Mouse (Mus musculus): Measurements from ENCODE around the gene Ighmbp2.
A peak's percentile ranks its signal among the peaks of the same experiment; 100 is the strongest.

The Ighmbp2 gene

DNA sequence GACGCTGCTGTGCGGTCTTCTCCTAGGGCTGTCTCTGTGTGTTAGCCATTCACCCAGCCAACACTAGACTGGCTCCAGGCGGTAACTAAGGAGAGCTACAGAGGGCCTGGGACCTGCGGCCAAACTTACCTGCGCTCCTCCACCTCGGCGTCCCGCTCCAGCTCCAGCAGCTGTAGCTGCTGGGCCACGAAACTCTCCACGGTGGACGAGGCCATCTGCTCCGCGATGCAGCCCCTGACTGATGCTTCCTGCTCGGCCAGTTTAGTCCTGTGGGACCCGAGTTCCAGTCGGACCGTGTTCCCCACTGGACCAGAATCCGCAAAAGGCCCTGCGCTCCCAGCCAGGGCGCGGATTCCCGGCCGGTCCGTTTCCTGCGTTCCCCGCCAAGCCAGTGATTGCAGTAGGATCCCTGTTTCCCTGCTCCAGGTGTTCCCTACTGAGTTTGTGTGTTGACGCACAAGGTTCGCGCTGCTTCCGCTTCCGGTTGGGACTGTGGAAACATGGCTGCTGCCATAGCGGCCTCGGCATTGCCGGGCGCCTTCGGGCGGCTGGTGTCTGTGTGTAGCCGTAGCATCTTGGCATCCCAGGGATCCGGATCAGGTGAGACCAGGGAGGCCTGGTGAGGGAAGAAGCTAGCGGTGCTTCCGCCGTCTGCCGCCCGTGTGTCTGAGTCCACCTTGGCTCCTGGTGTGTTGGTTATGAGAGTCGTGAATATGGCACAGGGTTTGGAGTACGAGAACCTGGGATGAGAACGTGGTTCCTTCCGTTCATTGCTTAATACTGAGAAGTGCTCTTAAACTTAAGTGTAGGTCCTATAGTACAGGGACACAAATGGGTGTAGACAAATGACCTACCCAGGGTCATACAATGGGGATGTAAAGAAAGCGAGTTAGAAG is at the start of gene Ighmbp2, which contains the start of gene Mrpl21:
Gene Ighmbp2, minus strand, starts transcription at position 446 of the 896 bp plus-strand sequence.
Gene Mrpl21, plus strand, starts transcription at position 330 of the 896 bp plus-strand sequence.
- H3K36me3 ChIP-seq (ENCODE audit: control insufficient read depth, insufficient read depth, low read length, poor library complexity, severe bottlenecking): no peaks in the 10 kb centered on the region; the same call in none of the 2 replicates

DNA sequence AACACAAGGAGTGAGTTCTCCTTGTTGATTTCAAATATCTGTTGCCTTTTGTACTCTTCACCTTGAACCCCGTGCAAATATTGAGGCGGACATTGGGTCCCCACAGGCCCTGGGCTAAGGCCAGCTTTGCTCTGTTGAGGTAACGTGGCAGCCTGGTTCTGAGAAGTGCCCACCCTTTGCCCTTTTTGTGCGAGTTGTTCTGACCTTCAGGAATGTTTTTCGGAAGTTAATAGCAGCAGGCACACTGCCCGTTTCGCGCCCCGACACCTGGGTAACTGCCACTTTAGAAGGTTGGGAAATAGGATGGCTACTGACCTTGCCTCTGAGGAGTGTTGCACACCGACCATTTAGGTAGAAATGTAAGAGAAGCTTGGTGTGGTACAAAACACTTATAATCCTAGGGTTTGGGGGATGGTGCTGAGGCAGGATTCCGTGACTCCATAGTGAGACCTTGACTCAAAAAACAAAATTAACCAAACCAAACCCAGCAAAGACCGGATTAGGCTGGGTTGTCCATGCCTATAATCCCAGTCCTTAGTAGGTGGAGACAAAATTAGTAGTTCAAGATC is 43.7 kb upstream of the Ighmbp2 start:
- DNase-seq (ENCODE audit: low read depth, low spot score): no peak
- Histone ChIP-seq H3K36me3 (ENCODE audit: control insufficient read depth, insufficient read depth, low read length, poor library complexity, severe bottlenecking) (no peaks in the 10 kb centered on the region; the same call in 1 of the 2 replicates), H3K27me3 (ENCODE audit: control insufficient read depth, insufficient read depth, low read length, poor library complexity, severe bottlenecking) (no peaks in the 10 kb centered on the region)

More for the DNA sequence above, at the start of gene Ighmbp2, which contains the start of gene Mrpl21:
- DNase-seq (ENCODE audit: low read depth, low spot score): peak; percentile 84
- H3K27me3 ChIP-seq (ENCODE audit: control insufficient read depth, insufficient read depth, low read length, poor library complexity, severe bottlenecking): no peaks in the 10 kb centered on the region

DNA sequence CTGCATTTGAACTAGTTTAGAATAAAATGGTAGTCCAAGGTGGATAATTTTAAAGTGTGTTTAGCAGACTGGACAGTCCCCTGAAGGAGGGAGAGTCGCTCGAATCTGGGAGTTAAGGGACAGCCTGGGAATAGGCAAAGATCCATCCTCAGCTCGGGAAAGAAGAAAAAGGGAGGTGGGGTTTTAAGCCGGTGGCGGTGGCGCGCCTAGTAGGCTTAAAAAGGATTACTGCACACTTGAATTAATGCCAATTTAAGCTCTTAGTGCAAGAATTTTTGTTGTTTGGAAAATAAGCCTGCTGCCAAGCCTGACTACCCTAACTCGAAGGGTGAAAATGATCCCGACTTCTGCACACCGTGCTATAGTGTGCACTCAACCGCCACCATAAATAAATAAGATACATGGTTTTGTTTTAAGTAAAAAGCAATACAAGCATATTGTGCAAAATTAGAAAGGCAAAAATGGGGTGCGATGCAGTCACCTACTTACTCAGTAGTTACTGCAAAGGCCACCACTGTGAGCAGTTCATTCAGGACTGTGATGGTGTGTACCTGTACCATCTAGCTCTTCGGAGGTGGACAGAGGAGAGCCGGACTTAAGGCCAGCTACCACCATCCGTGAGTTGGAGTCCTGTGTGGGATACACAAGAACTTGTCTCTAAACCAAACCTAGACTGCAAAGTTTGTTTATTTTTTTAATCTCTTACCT is 43.1 kb upstream of the Ighmbp2 start:
- no peak for DNase-seq (ENCODE audit: low read depth, low spot score)
- Histone ChIP-seq H3K27me3 (ENCODE audit: control insufficient read depth, insufficient read depth, low read length, poor library complexity, severe bottlenecking) (no peaks in the 10 kb centered on the region), H3K36me3 (ENCODE audit: control insufficient read depth, insufficient read depth, low read length, poor library complexity, severe bottlenecking) (no peaks in the 10 kb centered on the region; the same call in 1 of the 2 replicates)

DNA sequence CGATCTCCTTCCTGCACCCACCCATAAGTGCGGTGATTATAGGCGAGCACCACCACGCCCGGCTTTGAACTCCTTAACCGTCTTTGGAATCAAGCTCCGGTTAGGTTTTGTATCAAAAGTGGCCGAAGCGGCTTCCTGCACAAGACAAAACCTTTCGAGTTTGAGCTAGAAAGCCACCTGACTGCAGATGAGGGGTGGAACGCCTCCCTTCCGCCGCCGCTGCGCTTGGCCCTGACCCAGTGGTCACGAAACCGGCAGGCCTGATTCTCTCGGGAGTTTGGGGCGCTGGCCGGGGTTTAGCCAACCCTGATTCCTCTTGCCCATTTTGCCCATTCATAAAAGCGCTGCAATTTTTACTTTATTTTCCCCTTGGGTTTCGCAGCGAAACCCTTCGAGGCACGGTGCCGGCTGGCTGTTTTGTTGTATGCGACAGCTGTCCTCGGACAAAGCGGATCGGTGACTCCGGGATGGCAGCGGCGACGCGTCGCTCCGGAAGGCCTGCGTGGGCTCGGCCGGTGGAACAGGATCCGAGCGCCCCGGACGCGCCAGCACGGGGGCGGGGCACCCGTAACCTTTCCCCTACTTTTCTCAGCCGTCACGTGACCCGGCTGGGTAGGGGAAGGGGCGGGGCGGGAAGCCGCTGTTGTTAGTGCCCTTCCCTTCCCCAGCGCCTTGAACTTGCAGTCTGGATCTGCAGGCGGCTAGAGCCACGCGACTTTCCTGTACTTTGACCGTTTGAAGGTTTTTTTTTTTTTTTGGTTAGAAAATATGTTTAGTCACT is 42.3 kb upstream of the Ighmbp2 start:
- DNase-seq (ENCODE audit: low read depth, low spot score): peak; percentile 93
- Histone ChIP-seq H3K36me3 (ENCODE audit: control insufficient read depth, insufficient read depth, low read length, poor library complexity, severe bottlenecking) (no peaks in the 10 kb centered on the region; the same call in 1 of the 2 replicates), H3K27me3 (ENCODE audit: control insufficient read depth, insufficient read depth, low read length, poor library complexity, severe bottlenecking) (no peaks in the 10 kb centered on the region)

DNA sequence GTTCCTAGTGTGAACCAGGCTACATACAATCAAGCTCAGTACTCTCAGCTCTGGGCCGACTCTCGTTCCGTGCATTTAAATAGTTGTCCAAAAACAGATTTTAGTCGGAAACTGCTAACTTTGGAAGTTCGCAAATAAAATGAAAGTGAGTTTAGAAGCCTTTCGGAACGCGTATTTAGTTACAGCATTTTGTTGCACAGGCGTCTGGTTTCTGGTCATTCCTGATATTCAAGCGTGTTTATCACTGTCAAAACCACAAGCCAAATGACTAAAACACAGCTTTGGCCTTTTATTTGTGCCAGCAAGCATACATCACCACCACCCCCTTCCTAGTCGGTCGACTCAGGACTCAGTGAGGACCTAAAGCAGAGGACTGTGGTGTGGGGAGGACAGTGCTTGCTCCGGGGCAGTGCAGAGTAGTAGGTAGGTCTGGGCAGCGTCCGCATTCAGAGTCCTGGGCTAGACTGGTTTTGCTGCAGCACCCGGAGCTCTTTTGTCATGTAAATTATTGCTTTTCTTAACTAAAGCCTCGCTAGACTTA is 41.5 kb upstream of the Ighmbp2 start:
- peak; percentile 26 for DNase-seq (ENCODE audit: low read depth, low spot score)
- H3K36me3 ChIP-seq (ENCODE audit: control insufficient read depth, insufficient read depth, low read length, poor library complexity, severe bottlenecking): no peaks in the 10 kb centered on the region
- no peaks in the 10 kb centered on the region for H3K27me3 ChIP-seq (ENCODE audit: control insufficient read depth, insufficient read depth, low read length, poor library complexity, severe bottlenecking)

DNA sequence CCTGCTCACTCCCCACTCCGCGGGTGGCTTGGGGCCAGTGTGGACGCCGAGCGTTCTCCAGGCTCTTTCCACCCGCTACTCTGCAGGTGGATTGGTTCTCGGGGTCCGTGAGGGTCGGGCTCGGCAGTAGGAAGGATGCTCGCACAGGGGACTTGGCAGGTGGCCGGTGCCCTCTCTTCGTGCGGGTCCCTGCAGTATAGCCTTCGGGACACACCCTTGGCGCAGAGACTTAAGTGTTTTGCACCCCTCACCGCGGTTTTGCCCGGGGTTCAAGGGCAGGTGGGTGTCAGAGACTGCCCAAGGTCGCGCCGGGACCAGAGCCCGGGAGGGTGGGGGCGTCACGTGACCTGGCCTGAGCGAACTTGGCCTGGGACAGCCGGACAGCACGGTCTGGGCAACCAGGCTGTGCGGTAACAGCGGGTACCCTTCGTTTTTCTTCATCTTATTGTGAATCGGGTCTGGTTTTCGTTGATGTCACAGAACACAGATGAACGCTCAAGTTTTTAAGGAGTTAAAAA is 41.0 kb upstream of the Ighmbp2 start:
- no peaks in the 10 kb centered on the region for H3K27me3 ChIP-seq (ENCODE audit: control insufficient read depth, insufficient read depth, low read length, poor library complexity, severe bottlenecking)
- DNase-seq (ENCODE audit: low read depth, low spot score): peak; percentile 28
- no peaks in the 10 kb centered on the region for H3K36me3 ChIP-seq (ENCODE audit: control insufficient read depth, insufficient read depth, low read length, poor library complexity, severe bottlenecking)

DNA sequence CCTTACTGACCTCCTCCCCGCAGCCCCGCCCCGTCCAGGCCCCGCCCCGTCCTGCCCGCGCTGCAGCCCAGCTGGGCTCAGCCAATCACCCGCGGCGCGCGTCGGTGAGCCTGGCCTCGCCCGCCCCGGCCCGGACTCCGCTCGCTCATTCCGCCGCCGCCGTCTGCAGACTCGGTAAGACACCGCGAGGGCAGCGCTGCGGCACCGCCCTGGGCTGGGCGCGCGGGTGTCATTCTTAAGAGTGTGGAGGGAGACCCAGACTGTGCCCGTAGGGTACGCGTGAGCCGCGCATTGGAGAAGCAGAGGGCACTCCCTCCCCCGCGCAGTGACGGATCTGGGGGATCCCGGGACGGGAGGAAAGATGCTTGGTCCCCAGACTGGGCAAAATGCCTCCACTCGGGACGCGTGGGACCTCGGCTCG is 40.4 kb upstream of the Ighmbp2 start:
- H3K27me3 ChIP-seq (ENCODE audit: control insufficient read depth, insufficient read depth, low read length, poor library complexity, severe bottlenecking): no peaks in the 10 kb centered on the region
- peak; percentile 81 for DNase-seq (ENCODE audit: low read depth, low spot score)
- H3K36me3 ChIP-seq (ENCODE audit: control insufficient read depth, insufficient read depth, low read length, poor library complexity, severe bottlenecking): no peaks in the 10 kb centered on the region

DNA sequence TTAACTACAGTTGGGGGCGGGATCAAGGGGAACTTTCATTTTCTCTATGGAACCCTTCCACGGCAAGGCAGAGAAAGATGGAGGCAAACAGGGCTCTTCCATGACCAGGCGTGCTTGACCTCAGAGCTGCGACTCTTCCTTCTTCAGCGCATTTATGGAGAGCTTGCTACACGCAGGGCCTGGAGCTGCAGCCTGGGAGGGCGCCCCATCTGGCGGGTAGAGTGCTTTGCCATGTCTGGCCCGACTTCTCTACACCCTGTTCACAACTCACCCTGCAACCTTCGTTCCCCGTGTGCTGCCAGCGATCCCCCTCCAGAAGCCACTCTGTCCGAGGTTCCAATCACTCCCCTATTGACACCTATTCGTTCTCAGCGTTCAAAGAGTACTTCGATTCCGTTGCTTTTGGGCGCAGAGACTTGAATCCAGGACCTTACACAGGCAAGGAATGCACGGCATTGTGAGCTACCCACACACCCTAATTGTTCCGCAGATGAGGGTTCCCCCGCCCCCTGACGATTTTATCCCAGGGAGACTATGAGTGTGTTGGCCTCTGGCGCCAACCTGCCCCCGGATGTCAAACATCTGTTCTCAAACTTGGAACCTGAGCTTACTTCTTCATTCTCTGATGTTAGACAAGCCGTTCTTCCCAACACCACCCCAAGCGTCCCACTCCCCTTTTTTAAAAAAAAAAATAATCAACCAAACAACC is 39.6 kb upstream of the Ighmbp2 start, which contains the start of gene Cpt1a:
Gene Cpt1a, plus strand, starts transcription at position 74 of the 709 bp plus-strand sequence.
- no peaks in the 10 kb centered on the region for H3K27me3 ChIP-seq (ENCODE audit: control insufficient read depth, insufficient read depth, low read length, poor library complexity, severe bottlenecking)
- peak; percentile 74 for DNase-seq (ENCODE audit: low read depth, low spot score)
- no peaks in the 10 kb centered on the region for H3K36me3 ChIP-seq (ENCODE audit: control insufficient read depth, insufficient read depth, low read length, poor library complexity, severe bottlenecking)

DNA sequence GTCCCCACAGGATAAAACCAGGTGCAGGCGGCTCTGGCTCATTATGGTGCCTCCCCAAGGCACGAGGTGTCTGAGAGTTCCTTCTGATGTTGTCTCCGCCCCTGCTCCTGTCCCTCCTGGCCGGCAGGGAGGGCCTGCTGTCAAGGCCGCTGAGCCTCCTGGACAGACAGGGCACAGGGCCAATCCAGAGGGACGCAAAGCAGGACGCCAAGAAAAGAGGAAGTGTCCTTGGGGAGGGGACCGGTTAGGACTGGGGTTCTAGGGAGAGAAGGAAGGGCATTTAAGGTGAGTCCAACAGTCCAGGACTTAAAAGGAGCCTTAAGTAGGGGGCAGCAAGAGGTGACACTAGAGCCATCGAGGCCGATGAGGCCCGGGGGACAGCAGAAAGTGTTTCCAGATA is 38.8 kb upstream of the Ighmbp2 start:
- Histone ChIP-seq H3K36me3 (ENCODE audit: control insufficient read depth, insufficient read depth, low read length, poor library complexity, severe bottlenecking) (no peaks in the 10 kb centered on the region), H3K27me3 (ENCODE audit: control insufficient read depth, insufficient read depth, low read length, poor library complexity, severe bottlenecking) (no peaks in the 10 kb centered on the region)
- DNase-seq (ENCODE audit: low read depth, low spot score): peak; percentile 47

DNA sequence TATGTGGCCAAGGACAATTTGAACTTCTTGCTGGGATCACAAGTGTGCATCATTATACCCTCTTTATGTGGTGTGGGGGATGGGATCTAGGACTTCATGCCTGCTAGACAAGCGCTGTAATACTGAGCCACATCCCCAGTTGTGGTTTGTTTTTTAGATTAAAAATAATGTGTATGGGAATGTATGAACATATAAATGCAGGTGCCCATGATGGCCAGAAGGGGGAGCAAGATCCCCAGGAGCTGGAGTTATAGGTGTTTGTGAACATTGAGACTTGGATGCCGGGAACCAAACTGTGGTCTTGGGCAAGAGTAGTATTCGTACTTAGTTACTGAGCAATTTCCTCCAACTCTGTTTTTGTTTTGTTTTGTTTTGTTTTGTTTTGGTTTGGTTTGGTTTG is 38.0 kb upstream of the Ighmbp2 start:
- no peaks in the 10 kb centered on the region for H3K27me3 ChIP-seq (ENCODE audit: control insufficient read depth, insufficient read depth, low read length, poor library complexity, severe bottlenecking)
- no peaks in the 10 kb centered on the region for H3K36me3 ChIP-seq (ENCODE audit: control insufficient read depth, insufficient read depth, low read length, poor library complexity, severe bottlenecking)
- peak; percentile 73 for DNase-seq (ENCODE audit: low read depth, low spot score)

DNA sequence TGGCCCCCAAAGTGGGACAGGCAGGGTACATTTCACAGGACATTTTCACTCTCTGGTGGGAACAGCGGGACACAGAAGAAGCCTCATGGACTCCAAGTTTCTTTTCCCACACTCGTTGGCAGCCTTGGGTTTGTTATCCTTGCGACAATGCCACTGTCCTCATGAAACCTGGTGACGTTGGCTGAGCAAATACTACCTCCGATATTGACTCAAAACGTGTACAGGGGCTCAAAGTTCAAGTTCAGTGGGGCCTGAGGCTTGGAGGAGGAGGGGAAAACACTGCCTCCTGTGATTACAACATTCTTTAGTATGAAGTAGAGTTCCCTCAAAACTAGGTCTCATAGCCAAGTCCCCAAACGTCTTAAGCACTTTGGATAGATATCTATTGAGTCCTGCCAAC is 37.3 kb upstream of the Ighmbp2 start:
- Histone ChIP-seq H3K27me3 (ENCODE audit: control insufficient read depth, insufficient read depth, low read length, poor library complexity, severe bottlenecking) (no peaks in the 10 kb centered on the region), H3K36me3 (ENCODE audit: control insufficient read depth, insufficient read depth, low read length, poor library complexity, severe bottlenecking) (no peaks in the 10 kb centered on the region)
- no peak for DNase-seq (ENCODE audit: low read depth, low spot score)

DNA sequence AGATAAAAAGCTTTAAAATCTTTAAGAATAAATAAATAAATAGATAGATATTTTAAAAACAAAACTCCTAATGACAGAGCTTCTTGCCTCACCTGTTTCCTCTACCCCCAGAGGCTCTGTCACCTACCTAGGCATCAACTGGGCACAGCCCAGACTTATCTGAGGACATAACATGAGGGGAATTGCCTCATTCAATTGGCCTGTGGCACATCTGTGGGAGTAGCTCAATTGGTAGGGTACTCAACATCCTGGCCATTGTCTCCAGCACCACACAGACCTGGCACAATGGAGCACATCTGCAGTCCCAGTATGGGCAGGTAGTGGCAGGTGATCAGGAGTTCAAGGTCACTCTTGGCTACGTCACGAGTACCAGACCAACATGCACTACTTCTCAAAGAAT is 36.5 kb upstream of the Ighmbp2 start:
- Histone ChIP-seq H3K36me3 (ENCODE audit: control insufficient read depth, insufficient read depth, low read length, poor library complexity, severe bottlenecking) (no peaks in the 10 kb centered on the region), H3K27me3 (ENCODE audit: control insufficient read depth, insufficient read depth, low read length, poor library complexity, severe bottlenecking) (no peaks in the 10 kb centered on the region)
- DNase-seq (ENCODE audit: low read depth, low spot score): no peak

DNA sequence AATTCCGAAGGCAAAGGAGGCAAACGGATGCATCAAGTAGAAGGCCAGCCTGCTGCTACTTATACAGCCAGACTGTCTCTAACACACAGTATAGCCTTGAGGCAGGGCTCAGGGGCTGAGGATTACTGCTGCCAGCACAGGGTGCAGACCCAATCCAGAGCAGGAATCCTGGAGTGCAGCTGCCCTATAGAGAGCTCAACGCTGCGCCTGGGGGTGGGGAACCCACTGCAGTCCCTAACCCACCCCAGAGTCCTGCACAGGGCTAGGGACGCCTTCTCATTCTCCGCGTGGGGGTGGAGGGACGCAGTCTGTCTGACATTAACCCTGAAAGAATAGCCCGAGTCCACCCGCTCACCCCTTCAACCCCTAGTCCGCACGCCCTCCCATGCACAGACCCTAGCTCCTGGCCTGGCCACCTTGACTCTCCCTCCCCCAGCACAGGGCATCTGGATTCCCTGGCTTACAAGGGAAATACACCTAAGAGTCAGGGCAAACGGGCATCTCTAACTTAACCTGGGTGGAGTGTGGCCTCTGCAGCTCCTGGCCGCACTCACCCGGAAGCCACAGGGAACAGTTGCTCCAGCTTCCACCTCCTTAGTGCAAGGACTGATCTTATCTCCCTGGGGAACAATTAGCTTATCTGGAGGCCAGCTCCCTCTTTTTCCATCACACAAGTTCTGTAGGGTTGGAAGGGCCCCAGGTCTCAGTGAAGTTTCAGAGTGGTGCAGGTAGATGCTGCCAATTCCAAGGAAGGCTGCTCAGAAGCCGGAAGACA is 24.5 kb upstream of the Ighmbp2 start:
- DNase-seq (ENCODE audit: low read depth, low spot score): no peak
- Histone ChIP-seq H3K27me3 (ENCODE audit: control insufficient read depth, insufficient read depth, low read length, poor library complexity, severe bottlenecking) (no peaks in the 10 kb centered on the region), H3K36me3 (ENCODE audit: control insufficient read depth, insufficient read depth, low read length, poor library complexity, severe bottlenecking) (no peaks in the 10 kb centered on the region)
